Mouse (Mus musculus): Measurements from ENCODE around the gene Slc7a7.

The Slc7a7 gene

DNA sequence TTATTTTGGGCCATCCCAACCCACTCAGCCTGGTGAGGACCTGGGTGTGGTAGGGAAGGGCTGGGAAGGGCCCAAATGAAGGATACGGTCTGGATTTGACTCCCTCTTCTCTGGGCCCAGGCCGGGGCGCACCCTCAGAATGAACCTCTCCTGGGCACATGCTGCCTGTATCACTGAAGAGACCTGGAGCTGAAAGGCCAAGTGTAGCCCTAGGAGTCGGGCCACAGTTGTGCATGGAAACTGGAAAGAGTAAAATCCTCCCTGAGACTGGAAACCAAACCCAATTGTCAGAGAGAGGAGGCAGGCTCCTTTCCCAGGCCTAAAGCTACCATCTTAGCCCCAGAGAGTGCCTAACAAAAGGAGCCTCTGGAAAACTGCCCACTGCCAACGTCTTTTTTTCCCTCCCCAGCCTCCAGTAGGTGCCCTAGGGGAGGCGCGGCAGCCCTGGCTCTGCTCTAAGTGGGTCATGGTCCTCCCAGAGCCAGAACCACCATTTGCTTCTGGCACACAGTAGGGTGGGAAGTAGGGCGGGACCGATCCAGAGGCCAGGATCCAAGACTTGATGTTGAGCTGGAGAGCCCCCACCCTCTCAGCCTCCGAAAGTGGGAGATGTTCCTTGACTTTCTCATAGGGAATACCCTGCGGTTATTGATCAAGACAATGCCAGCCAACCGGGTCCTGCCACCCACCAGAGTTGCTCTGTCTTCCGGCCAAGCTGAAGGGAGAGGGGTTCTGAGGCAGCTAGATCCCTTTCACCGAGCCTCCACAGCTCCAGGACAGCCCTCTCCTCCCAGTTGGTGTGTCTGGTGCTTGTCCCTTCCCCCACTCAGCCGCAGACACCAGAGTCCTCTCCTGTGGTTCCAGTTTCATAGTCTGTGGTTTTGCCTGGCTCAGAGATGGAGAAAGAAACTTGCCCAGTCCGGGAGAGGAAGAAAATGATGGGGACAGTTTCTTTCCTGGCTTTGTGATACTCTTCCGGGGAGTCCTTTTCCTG is 15.6 kb upstream of the Slc7a7 start:
- DNase-seq (ENCODE audit: low read depth) = peak; percentile 68

DNA sequence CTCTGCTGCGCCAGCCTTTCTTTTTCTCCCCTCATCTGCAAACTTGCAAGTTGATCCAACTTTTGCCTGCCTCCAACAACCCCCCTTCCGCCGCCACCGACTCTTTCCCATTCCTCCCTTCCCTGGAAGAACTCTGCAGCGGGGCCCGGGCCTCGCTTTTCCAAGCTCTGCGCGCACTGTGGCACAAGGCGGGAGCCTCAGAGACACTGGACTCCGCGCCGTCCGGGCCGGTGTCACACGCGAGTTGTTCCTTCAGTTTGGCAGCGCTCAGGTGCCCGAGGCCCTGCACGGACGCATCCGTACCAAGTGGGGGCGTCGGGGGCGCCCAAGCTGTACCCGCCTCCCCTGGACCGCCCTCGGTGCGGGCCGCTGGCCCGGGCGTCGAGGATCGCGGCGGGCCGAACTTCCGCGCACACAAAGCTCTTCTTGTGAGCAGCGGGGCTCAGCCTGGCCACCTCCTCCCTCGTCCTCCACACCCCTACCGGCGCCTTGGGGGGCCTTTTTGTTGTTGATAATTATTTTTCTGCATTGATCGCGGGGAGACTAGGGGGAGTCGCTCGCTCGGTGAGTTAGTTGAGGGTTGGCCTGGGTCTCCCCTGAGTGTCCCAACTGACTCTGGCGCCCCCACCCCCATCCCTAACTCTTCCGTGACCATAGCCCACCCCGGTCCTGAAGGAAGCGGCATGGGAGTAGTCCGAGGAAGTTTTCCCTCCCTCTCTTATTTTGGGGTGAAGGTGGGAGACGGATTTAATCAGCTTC is 14.7 kb upstream of the Slc7a7 start:
- DNase-seq (ENCODE audit: low read depth) = no peak

DNA sequence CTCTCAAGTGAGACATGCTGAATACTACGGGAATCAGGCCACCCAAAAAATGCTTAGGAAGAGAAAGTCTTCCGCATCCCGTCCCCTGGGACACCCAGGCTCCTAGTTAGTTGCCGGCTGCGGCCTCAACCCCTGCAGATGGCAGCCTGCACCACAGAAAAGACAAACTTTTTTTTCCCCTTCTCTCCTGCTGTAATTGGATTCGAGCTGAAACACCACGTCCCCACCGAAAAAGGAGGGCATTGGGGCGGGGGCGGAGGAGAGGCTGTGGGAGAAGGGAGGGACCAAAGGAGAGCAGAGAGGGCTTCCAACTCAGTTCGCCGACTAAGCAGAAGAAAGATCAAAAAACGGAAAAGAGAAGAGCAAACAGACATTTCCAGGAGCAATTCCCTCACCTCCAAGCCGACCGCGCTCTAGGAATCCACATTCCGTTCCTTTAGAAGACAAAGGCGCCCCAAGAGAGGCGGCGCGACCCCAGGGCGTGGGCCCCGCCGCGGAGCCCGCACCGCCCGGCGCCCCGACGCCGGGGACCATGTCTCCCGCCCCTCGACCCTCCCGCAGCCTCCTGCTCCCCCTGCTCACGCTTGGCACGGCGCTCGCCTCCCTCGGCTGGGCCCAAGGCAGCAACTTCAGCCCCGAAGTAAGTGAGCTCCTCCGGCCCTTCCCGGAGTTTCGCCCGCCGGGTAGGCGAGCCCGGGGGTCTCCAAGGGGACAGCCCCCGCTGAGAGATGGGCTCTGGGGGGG is 13.9 kb upstream of the Slc7a7 start, which contains the start of gene Mmp14:
TSS of gene Mmp14 (plus strand) at position 279 of the 744 bp plus-strand sequence.
- DNase-seq (ENCODE audit: low read depth) = no peak

DNA sequence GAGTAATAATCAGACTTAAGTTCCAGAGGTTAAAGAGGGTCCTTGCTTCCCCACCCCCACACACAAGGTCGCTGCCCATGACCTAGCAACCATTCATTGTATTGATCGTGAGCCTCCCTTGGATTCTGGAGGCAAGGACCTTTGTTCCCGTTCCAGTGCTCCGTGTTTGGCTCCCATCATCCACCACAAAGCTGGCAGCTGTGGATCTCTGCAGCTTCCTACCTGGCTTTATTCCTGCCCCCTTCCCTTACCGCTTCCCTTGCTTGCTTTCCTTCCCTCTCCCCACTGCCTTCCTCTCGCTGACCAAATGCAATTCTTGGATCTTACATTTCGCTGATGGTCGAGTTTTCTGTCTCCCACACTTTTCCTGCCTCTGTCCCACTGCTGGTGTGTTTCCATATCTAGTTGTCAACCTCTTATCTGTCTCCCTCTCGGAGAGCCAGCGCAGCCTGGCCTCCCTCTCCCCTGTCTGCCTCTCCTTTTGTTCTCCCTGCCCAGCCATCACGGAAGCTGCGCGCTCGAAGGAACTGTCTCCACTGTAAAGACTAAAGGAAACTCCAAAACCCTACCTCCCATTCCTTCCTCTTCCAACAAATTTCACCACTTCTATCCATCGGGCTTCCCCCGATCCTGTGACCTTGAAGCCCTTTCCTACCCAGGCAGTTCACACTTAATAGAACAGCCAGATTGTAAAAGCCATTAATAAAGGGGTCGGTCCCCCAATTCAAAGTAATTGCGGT is 13.0 kb upstream of the Slc7a7 start:
- DNase-seq (ENCODE audit: low read depth) = no peak

DNA sequence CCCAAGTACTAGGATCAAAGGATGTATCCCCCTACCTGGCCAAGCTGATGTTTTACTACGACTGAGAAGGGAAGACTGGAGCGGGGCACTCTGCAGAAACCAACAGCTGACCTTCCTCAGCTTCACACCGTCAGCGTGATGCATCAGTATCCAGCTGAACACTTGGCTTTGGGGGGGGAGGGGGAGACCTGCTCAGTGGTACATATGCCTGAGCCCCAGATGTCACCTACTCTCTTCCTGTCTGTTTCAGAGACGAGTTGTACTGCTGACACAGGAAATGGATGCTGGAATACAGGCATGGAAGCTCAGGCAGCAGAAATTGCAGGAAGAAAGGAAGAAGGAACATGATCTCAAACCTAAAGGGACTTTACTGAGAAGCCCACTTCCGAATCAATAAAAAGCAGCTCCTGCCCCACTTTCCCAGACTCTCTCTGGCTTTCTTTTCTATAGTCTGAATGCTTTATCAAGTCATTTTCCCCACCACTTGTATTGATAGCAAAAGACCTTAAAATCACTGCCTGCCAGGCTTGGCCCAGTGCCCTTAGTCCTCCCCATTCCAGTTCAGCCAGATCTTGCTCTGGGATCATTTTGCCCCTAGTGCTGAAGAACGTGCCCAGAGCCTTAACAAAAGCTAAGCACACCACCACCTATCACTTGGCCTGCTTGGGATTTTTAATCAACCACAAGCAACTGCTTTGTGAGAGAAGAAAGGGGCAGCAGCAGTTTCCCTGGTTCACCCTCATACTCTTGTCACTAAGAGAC is 11.9 kb upstream of the Slc7a7 start:
- DNase-seq (ENCODE audit: low read depth) = no peak

DNA sequence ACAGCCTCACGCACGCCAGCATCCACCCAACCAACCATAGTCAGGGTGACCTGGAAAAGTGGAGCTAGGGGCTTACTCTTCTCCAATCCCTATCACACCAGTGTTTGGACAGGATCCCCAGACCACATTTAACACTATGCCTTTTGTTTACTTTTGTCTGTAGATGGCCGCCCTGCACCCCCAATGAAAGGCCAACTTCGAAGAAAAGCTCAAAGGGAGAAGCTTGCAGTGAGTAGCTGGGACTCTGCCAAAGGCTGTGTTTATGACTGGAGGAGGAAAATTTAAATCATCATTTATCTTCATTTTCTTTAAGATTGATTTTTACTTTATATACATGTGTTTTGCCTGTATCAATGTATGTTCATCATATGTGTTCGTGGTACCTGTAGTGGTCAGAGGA is 10.8 kb upstream of the Slc7a7 start:
- no peak for DNase-seq (ENCODE audit: low read depth)

DNA sequence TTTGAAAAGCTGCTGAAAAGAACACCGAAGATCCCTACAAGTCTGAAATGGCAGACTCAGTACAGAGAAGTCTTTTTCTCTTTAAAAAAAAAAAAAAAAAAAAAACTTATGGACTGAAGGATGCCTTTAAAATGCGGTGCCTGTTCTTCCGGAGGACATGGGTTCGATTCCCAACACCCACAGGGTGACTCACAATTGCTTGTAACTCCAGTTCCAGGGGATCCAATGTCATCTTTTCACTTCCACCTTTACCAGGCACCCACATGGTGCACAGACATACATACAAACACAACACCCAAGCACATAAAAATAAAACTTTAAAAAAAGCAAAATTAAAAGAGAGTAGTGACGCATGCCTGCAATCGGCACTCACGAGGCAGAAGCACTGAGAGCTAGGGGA is 10.1 kb upstream of the Slc7a7 start:
- DNase-seq (ENCODE audit: low read depth) = peak; percentile 53

DNA sequence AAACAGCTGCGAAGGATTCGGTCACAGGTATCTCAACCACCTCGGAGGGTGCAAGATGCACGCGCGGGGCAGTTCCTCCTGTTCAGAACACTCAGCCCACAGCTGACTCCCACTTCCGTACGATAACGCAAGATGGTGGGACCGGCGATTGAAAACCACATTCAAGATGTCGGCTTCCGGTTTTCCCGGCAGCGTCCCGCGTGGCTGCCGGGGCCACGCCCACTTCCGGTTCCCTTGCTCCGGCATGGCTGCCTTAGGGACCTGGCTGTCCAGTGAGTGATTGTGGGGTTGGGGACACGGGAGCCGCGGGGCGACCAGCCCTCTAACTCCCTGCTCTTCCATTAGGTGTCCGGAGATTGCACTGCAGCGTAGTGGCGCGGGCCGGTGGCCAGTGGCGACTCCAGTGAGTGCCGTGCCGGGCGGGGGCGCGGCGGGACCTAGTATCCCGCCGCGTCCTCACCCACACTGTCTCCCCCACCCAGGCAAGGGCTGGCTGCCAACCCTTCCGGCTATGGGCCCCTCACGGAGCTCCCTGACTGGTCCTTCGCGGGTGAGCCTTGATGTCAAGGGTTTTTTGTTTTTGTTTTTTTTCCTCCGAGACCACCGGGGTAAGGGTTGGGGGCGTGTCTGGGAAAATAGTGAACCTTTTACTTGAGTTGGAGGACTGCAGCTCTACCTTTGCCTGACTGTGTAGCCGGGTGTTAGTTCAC is 9.3 kb upstream of the Slc7a7 start, which contains the start of gene Mrpl52:
TSS of gene Mrpl52 (plus strand) at position 221 of the 710 bp plus-strand sequence.
- peak; percentile 94 for DNase-seq (ENCODE audit: low read depth)

DNA sequence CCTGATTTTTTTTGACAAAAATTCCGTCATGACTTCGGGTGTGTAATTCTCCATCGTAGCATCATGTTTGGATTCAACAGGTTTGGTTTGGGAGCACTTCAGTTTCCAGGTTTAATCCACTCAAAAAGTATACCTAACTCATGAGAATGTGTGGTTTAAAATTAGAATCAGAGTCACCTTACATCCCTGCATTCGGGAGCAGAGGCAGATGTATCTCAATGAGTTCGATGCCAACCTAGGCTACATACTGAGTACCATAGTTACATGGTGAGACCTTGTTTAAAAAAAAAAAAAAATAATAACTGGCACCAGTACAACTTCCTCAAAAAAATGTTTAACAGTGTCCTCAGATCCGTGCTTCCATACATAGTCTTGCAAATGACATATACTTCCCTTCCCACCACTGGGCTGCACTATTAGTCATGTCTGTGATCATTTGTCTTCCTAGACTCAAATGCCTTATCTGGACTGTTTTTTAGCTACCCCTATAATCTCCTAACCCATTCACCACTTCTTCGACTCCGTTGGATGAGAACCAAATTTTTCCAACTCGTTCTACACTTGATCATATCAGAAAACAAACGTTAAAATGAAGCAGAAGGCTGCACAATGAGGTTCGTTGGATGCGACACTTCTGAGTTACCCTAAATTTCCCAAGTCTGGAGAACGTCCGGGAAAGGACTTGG is 8.6 kb upstream of the Slc7a7 start:
- peak; percentile 88 for DNase-seq (ENCODE audit: low read depth)

DNA sequence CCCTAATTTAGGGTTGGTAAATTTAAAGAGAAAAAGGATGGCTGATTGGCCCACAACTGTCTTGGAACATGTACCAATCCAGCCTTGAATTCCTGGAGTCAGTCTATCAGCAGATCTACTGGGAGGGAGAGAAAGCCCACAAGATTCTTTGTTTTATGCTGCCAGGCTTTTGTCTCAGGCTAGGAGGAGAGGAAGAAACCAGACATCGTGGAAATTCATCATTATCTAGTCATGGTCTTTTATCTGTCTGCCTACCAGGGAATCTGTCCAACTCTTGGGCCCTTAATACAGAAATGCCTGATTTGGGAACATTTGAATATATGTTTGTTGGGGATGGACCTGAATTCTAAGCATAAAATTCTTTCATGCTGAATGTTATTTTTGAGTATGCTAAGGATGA is 8.0 kb upstream of the Slc7a7 start:
- DNase-seq (ENCODE audit: low read depth) = no peak

DNA sequence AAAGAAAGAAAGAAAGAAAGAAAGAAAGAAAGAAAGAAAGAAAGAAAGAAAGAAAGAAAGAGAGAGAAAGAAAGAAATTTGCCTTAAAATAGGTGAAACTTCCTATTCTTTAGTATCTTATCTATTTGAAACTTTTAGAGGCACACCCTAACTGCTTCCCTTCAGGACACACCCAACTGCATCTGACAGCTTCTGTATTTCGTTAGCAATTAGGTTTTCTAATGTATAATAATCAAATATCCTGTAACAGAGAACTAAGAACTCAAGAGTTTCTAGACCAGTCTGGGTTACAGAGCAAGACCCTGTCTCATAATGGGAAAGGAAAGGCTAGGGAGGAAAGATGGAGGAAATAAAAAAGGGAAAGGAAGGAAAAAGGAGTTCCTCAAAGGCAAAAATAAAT is 7.1 kb upstream of the Slc7a7 start:
- DNase-seq (ENCODE audit: low read depth) = no peak

DNA sequence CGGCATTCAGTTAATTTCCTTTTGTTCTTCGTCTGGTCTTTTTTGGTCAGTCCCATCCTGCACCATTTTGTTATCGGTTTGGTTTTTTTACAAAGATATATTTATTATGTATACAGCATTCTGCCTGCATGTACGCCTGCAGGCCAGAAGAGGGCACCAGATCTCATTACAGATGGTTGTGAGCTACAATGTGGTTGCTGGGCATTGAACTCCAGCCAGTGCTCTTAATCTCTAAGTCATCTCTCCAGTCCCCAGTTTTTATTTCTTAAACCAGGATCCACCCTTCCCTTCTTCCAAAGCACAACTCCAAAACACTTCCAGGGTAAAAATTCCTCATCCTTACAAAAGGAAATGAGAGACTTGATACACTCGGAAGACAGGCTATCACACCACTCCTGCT is 5.8 kb upstream of the Slc7a7 start:
- peak; percentile 70 for DNase-seq (ENCODE audit: low read depth)

DNA sequence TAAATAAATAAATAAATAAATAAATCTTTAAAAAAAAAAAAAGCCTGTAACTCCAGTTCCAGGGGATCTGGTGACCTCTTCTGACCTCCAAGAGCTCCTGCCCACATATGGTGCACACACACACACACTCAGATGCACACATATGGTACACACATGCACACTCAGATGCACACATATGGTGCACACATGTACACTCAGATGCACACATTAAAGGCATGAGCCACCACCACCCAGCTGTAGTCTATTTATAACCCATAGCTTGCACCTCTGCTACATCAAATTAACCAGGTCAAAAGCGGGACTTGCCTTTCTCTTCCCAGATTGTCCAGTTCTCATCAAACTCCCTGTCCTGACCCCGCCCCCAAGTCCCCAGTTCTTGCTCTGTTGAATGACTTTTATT is 3.4 kb upstream of the Slc7a7 start:
- no peak for DNase-seq (ENCODE audit: low read depth)

DNA sequence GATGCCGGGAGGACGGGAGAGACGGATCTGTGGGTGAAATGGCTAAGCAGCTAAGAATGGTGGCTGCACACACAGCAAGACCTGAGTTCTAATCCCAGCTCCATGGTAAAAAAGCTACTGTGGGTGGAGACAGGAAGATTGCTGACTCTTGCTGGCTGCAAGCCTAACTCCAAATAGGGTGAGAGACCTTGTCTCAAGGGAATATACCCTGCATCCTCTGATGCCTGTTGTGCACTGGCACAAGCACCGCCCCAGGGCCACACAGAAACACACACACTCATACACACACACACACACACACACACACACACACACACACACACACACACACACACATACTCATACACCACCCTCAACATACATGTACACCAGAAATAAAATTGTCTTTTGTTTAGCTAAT is 750 bp downstream of the Slc7a7 start:
- DNase-seq (ENCODE audit: low read depth) = peak; percentile 26

DNA sequence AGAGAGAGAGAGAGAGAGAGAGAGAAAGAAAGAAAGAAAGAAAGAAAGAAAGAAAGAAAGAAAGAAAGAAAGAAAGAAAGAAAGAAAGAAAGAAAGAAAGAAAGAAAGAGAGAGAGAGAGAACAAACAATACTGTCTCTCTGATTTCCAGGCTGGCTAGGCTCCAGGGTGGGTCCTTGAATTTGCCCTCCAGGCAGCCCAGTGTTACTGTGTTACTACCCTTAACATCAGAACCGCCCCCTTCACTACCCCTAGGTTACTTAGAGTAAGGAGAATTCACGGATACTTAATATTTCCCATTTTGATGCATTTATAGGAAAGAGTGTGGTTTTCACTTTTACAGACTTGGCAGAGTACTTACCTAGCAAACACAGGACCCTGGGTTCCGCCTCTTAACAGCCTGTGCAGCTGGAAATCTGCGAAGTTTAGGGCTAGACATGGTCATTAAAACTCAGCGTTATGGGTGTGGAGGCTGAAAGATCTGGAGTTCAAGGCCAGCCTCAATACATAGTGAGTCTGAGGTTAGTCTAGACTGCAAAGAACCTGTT is 1.3 kb downstream of the Slc7a7 start:
- DNase-seq (ENCODE audit: low read depth) = no peak

DNA sequence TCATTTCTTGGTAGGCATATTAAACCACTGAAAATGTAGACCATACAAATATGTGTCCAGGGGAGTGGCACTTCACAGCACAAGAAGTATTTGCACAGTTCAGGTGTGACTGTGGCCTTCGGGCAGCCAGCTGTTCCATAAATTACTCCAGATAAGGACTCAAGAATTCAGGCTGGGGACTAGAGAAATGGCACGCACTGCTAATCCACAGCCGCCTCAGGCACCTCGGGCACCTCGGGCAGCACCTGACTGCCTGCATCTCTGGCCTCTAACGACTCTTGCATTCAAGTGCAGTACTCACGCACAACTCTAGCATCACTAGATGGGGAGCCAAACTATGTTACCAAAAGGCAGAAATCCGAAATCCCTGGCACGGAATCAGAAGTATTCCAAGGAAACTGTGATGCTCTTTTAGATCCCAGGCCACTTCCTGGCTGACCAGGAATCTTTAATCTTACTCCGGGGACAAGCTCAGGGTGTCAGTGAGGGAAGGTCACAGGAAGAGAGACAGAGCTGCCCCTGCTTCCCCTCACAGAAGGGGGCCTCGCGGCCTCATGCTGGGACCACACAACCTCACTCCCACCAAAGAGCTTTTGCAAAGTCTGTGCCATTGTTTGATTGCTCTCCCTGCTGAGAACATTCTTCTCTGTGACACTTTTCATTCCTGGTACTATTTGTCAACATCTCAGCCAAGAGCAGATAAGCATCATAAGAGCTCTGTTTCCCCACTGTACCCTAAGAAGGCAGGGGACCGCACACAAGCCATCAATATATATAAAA is 2.1 kb downstream of the Slc7a7 start:
- no peak for DNase-seq (ENCODE audit: low read depth)

DNA sequence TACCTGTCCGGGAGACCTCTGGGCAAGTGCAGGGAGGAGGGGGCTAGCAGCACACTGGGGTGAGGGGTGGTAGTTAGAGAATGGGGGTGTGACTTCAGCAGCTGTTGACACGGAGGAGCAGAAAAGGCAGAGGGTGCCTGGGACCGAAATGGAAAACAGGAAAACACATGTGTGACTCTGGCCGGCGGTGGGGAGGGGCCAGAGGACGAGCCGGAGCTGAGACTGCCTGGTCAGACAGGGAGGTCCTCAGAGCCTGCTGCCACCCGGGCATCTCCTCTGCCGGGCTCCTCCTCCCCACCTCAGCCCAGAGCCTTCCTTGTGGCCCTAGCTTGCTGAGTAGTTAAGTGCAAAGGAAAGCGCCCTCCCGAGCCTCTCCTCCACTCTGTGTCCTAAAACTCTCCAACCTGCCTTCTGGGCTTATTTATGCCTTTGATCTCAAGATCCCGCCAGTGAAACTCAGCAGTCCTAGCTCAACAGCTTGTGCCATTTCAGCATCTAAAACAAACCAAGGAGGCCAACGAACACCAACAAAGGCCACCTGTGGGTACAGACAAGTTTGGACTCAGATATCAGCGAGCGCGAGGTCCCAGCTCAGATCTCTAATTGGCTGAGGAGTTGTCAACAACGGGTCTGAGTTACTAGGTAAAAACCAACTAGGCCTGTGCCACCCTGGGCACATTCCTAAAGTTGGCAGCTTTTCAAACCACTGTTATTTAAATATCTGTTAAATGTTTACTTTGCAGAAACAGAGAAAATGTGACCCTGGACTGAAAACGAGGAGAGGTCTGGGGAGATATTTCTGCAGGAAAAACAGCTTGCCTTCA is 3.5 kb downstream of the Slc7a7 start:
- DNase-seq (ENCODE audit: low read depth) = peak; percentile 79

Data from 416B (cell line).